Mouse (Mus musculus): ENCODE measurements at regions not wholly inside any gene's neighbourhood (a gene's known extent, or its start where the extent isn't known, plus 50 kb on each side); places are given as distances from the start of the nearest gene placed in this dataset.

- TF ChIP-seq CTCF (IDR thresholded peaks at IDR 0.05; ENCODE audit: low read depth, low read length) (no peak), POLR2A (IDR thresholded peaks at IDR 0.05; ENCODE audit: borderline replicate concordance, low read depth, low read length) (no peak)
These were observed 54.1 kb upstream of the S1pr1 start for GRCm38 (mm10) chr3:115768761-115769530.

All from bone marrow macrophage, adult 2 months (primary cell).